Mouse (Mus musculus): ENCODE measurements at regions not wholly inside any gene's neighbourhood (a gene's known extent, or its start where the extent isn't known, plus 50 kb on each side); places are given as distances from the start of the nearest gene placed in this dataset.
A peak's percentile ranks its signal among the peaks of the same experiment; 100 is the strongest.

DNA sequence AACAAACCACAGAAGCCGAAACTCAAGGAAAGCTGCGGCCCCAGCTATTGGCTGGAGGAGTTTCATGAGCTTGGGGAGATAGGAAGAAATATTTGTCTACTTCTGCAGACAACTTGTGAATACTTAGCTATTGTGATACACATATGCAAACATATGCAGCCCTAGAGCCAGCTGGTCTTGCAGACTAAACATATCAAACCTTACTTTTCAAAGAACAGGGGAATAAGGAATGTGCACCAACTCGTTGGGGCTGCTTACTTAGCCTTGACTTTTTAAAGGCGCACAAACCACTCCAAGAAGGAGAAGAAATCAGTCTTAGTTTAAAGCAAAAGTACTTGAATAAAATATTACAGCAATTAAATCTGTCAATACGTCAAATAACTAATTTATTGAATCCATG is 106.8 kb upstream of the Lpar1 start:
- DNase-seq, result peak; percentile 79

DNA sequence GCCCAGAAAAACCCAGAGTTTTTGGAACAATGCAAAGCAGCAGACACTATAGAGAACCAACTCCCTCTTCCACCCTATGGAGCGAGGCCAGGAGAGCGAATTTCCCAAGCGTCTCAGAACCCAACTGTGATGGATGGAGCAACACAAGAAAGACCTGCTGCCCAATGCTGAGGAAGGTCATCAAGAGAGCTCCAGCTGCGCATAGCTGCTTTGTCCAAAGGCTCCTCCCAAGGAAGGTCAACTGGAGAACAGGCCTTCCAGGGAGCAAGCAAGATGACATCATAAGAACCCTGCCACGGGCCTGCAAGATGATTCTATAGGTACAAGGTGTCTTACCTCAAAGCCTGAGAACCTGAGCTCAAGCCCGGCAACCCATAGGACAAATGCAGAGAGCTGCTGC is 104.5 kb upstream of the Lpar1 start:
- peak; percentile 87 for DNase-seq

- DNase-seq, result peak; percentile 53
Measured at GRCm38 (mm10) chr4:58647761-58648295, 94.1 kb upstream of the Lpar1 start.

DNA sequence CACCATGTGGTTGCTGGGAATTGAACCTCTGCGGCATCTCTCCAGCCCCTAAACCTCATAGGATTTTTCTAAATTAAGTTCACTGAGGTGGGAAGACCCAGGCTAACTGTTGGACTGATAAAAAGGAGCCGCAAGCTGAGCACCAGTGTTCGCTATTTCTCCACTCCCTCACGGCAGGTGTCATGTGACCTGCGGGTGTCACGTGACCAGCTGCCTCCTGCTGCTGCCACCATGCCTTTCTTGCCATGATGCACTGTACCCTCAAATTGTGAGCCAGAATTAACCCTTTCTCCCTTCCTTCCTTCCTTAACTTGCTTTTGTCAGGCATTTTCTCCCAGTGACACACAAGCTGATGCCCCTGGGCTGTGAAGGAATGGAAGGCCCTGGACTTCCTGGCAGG is 93.1 kb upstream of the Lpar1 start:
- DNase-seq, result no peak

- DNase-seq, result peak; percentile 87
Measured at GRCm38 (mm10) chr4:58643371-58643770, 89.7 kb upstream of the Lpar1 start.

DNA sequence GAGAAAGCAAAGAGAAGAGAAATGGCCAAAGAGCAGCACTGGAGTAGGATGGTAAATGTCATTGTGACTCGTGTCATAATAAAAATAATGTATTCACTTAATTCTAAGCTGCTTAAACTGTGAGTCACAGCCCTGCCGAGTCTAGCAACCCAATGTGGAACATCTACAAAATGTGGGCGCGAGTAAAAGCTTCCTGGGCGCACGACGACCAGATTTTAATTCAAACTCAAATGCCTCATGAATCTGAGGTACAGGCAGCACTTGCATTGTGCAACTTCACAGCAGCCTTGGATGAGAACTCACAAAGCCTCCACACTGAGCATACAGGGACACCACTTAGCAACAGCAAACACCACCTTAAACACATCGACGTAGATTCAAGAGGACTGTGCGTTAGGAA is 88.5 kb upstream of the Lpar1 start:
- DNase-seq, result peak; percentile 42

GRCm38 (mm10) chr4:58632696-58633095 is 79.0 kb upstream of the Lpar1 start:
- DNase-seq, result peak; percentile 19

DNA sequence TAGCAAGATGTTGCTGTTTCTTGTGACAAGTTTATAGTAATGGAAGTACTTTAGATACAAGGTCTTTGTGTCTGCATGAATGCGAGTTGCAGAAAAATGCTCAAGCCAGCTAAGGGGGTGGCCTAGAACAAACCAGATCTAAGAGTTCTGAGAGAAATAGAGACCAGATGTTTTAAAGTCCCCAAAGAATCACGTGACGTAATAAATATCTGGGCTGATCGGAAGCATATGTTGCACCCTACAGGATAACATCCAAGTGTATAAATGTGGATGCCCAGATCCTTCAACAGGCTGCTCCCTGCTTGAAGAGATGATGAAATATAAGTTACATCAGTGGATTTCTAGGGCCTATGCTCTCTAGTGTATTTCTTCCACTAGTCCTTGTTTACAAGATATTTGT is 77.7 kb upstream of the Lpar1 start:
- DNase-seq, result no peak

GRCm38 (mm10) chr4:58627021-58627420 is 73.3 kb upstream of the Lpar1 start:
- DNase-seq, result peak; percentile 55

GRCm38 (mm10) chr4:58624059-58624458 is 70.4 kb upstream of the Lpar1 start:
- DNase-seq, result peak; percentile 14

DNA sequence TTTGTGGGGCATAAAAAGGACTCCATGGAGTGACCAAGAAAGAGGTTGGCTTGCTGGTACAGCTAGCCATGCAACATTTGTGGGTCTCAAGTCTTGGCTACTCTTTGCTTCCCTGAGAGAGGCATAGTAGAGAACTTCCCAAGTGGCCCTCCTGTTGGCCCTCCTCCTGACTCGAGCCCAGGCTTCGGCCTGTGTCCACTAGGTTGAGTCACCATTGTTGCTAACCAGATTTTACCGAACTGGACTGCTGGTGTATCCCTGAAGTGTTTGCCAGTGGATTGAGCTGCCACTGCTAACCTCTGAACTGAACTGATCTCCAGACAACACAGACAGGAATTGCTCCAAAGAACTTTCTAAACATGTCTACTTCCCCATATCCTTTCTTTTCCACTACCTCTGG is 66.9 kb upstream of the Lpar1 start:
- peak; percentile 91 for DNase-seq

DNA sequence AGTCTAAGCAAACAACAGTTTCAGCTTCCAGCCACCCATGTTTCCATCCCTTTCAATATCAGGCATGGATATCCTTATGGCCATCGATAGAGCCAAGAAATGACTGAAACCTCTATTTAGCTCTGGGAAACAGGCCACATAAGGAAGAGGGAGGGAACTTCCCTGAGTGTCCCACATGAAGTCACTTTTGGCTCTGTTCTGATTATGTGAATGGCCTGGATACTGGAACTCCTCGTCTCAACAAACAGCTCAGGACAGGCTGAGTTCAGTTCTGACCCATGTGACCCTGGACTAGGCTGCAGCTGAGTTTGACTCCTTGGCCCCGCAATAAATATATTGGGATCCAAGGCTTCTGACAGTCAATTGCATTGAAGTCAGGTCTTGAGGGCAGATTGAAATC is 63.6 kb upstream of the Lpar1 start:
- DNase-seq, result peak; percentile 98

GRCm38 (mm10) chr4:58613536-58613935 is 59.8 kb upstream of the Lpar1 start:
- peak; percentile 68 for DNase-seq

DNA sequence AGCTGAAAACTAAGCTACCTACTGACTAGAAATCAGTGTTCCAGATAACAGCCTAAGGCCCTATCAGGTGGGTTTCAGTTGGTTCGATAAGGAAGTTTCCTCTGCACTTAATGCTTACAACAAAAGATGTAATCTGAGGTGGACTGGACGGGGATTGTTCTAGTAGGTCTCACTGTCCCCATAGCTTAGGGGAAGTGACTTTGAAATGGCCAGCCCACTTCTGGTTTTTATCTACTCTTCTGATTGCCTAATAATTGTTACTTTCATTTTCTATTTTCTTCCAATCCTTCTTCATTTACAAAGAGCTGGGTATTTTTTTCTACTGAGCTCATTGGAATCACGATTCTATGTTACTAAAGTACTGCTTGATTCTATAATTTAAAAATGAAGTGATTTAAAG is 59.3 kb upstream of the Lpar1 start:
- peak; percentile 58 for DNase-seq

DNA sequence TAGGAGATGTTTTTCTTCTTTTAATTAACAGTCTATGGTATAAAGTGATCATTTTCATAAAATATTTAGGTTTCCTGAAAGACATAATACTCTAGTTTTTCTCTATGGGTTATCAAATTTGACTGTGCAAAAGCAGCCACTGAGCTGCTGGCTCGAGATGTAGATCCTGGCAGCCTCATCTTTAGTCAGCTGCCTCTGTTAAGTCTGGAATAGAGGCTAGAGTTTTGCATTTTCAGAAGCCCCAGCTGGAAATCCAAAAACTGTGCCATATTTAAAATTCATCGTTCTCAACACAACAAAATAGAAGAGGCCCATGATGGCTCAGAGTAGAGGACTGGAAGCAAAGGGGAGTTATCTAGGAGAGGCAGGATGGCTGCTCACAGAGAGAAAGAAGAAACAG is 53.8 kb upstream of the Lpar1 start:
- DNase-seq, result peak; percentile 81

DNA sequence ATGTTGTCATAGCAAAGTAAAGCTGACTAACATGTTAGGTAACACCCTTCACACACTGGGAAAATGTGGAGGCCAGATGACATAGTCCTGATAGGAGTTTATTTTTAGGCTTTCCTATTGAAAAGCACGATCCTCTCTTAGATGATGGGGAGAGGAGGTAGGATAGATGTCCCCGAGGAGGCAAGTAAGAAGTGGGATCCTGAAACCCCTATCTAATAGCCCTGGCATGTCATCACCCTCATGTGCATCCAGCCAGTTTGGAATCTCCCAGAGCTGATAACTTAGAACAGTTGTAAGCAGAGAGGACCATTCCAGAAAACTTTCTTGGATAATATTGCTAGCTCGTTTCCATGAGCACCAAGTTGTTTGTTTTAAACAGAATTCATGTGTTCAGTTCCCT is 52.2 kb upstream of the Lpar1 start:
- DNase-seq, result peak; percentile 90
